Mouse (Mus musculus) embryo, embryonic 10 days (tissue): ENCODE results near the gene Ttll7.

Experiments
- DNase-seq: peaks from one replicate; pipeline ENCODE4 v3.0.0-alpha.2; 2015; ENCODE audit warnings: low spot score

The Ttll7 gene

DNA sequence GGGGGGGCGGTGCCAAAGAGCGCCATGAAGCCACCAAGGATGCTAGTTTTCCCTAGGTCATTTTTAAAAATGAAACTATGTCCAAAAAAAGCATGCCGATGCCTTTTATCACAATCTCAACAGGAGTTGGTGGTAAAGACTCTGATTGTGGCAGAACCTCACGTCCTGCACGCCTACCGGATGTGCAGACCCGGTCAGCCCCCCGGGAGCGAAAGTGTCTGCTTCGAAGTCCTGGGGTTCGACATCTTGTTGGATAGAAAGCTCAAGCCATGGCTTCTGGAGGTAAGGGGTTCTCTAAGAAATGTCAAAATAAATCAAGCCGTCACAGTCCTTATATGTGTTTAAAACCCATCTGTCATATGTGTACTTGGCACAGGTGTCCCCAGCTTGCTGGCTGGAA is 60.9 kb downstream of the Ttll7 start:
- no peak for DNase-seq

DNA sequence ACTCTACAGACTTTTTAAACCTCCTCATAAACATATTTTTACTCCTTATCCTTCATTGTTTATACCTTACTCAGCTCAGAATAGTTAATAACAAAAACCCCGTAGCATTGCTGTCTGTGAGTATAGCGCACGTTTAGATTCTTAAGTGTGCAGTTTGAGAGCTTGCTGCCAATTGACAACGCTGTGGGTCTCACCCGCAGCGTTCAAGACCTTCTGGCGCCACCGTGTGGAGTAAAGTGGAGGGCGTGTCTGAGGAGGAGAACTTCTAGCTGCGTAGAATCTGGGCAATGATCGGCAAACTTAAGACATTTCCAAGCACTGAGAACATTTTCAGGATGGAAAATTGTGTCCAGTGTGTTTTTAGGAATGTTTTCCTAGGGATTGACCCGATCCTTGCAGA is 62.6 kb downstream of the Ttll7 start:
- peak; percentile 90 for DNase-seq

DNA sequence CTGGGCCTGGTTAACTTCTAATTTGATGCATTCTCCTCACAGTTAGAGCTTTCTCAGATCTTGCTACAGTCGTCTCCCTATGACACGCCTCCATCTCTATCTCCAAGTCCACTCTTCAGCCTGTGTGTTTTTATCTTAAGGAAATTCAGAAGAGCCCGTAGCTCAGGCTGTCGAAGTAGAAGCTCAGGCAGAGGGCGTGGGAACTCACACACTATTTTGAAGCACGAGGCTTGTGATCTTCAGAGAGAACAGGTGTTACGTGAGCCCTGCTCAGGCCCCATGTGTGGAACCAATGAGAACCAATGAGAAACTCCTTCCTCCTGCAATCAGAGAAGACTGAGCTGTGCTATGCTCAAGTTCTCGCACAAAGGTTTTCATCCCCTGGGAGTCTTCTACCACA is 65.7 kb downstream of the Ttll7 start:
- DNase-seq, result no peak

DNA sequence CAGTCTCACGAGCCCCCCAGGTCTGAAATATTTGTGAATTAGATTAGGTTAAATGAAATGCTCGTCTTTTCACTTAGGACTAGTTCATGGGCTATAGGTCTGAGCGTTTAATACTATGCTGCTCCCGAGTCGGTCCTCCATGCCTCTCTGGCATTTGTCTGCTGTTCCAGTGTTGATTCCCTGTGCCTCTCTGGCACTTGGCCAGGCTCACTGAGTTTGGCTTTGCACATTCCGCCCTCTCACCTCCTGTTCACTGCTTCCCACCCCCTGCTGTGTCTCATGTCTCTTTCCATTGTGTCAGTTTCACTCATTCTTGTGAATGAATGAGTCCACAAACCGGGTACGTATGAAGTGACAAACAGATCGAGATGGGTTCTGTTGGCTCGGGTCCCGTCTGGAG is 66.2 kb downstream of the Ttll7 start:
- no peak for DNase-seq

DNA sequence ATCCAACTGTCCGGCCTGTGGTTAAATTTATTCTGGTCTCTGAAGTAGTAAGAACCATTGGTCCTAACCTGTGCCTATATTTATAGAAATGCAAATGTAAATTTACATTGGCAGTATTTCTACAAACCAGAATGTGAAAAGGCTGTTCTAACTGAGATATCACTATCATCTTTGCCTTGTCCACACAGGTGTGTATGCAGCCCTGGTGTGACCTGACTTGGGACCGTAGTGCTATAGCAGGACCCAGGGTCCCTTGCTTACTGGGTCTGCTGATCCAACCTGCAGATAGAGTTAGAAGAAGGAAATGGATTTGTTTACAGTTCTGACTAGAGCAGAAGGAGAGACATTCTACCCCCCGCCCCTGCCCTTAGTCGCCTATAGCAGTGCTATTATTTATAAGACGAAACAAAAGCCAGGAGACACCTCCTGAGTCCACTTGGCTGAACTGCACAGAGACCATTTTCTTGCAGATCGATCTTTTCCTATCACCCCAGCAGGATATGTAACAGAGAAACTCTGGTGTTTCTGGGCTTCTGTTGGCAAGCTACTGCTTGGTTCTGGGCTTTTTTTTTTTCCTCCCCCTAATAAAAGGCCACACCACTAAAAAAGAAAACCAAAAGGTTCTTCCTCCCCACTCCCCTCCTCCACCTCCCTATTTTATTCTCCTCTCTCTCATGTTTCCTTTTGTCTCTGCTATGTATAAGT is 75.3 kb downstream of the Ttll7 start:
- DNase-seq, result no peak

DNA sequence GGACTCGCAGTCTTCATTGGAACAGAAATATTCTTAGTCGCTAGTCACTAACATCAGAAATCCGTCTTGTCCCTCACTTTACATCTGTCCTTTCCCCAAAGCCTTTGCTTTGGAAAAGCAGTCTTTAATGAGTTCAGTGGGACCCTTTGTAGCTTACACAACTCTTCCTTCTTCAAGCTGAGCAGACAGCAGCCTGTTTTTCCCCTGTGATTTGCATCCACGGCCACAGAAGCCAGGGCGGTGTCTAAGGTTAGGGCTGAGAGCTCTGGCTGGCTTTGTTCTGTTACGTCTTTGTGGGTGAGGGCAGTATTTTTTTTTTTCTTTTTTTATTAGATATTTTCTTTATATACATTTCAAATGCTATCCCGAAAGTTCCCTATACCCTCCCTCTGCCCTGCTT is 76.0 kb downstream of the Ttll7 start:
- no peak for DNase-seq

DNA sequence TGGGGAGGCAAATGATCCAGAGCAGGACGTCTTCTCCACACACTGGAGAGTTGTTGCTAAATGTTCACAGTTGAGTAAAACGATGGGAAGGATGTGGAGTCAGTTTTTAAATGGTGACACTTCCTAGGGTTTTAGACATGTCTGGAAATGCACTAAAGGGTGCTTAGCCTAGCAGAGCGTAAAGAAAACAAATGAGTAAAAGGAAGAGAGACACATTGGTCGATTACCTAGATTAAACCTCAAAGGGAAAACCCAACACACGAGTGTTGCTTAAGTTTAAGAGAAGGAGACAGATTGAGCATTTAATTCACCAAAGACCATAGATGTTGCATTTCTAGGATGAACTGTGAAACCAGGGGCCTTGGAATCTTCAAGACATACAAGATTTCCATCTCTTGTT is 76.8 kb downstream of the Ttll7 start:
- no peak for DNase-seq

DNA sequence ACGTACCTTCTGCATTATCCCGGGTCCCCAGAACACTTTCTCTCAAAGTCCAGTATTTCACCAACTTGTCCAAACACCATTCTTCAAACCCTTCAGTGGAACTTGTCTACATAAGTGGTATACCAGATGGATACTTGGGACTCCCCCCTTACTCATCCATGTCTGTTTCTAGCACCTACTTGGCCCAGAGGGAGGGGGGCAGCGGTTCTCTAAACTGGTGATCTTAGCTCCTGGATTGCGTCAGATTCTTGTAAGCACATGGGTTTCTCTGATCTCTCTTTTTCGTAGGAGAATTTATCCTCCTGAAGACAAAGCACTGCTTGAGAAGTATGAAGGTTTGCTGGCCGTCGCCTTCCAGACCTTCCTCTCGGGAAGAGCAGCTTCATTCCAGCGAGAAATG is 79.0 kb downstream of the Ttll7 start:
- DNase-seq, result no peak

DNA sequence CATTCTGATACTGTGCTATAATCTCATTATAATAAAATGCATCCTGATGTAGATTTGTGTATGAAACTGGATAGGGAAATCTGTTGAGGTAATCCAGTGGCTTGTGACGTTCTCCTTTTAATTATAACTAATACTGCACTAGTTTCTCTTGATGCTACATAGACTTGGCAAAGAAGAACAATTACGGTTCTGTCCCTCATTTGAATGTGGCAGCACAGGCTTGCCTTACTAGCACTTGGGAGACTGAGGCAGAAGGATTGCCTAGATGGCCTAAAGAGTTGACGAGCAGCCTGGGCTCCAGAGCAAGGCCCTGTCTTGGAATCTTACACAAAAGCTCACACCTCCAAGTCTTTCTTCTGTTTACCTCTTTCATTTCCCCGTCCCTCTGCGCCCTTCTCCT is 80.3 kb downstream of the Ttll7 start:
- no peak for DNase-seq

DNA sequence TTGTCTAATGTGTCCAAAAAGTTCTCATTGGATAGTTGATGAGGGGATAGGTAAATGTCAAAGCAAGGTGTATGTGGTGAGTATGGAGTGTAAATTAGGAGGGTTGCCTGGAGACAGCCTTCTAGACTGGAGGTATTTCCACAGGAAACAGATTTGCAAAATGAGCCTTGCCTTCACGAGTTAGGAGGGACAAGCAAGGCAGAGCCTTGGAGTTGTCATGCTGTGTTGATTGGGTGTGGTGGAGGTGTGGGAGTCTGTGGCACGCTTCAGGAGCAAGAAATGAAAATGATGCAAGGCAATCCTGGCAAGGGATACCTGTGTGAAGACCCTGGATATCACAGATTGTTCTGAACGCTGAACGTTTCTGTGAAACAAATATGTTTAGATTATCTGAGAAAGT is 84.7 kb downstream of the Ttll7 start:
- DNase-seq, result no peak

DNA sequence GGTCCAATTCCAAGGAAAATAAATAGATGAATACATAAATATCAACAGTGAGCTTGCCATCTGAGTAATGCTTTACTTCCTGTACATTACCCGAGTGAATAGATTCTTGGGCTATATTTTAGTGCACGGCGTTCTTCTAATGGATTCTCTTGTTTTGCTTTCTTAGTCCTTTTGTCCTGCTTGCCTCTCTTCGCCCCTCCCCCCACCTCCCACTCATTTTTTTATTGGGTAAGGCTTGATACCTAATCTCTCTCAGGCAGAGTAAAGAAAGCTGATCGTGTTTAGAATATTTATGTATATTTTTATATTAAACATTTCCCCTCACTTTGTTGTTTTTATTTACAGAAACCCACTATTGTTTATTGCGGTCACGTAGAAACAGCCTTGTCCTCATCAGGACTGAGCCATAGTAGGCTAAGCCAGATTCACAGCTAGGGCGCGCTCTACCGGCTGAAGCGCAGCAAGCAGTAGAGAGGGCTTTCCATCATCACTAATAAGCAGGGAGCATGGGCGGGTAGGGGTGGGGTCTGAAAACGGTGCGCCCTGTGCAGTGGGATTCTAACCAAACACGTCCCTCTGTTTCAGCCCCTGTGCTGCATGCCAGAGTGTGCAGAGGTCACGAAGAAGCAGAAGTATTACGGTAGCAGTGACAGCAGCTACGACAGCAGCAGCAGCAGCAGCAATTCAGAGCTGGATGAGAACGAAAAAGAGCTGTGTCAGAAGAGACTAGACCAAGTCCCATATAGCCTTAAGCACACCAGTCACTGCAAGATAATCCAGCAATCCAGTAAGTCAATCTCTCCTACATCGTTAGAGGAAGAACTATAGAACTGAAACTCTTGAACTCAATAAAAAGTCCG is 87.5 kb downstream of the Ttll7 start:
- DNase-seq, result peak; percentile 80

DNA sequence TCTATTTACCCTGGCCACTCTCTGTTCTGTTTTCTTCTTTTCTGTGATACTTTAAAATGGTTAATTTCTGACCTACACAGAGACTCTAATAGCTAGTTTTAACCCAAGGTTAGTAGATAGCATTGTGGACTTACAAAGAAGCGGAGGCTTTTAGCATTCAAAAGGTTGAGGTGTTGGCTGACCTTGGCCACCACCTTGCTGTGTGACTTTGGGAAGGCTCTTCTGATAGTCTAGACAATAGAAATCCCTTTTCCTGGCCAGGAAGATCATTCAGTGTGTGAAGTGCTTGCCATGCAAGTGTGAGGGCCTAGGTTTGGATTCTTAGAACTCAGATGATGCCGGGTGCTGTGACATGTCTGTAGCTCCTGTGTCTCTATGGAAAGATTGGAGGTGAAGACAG is 90.9 kb downstream of the Ttll7 start:
- no peak for DNase-seq

DNA sequence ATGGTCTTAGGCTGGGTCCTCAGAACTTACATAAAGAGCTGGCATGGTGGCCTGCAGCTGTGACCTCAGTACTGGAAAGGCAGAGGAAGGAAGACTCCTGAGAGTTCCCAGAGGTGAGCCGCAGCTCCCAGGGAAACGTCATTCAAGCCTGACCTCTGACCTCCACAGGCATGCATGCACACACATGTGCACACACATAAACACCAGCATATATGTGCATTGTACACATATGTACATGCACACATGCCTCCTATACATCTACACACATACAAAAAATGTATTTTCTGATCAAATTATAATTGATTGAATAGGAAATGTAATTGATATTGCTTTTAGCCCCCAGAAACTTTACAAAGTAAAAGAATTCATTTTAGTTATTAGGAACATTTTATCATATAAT is 93.2 kb downstream of the Ttll7 start:
- no peak for DNase-seq

DNA sequence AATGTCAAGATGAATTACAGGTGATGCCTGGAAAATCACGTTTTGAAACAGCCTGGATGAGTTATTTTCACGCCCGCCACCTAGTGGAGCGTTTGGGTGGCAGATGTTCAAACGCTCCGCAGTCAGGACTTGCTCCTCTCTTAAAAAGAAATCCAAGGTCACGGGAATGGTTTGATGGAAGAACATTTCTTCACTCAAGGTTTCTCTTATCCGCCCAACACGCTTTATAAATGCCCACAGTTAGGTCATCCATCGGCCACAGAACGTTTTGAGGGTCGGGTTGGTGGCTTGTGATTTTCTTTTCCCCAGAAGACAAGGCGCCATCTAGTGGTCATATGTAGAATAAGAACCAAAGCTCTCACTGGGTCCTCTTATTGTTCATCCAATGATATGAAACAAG is 93.7 kb downstream of the Ttll7 start:
- DNase-seq, result peak; percentile 86

DNA sequence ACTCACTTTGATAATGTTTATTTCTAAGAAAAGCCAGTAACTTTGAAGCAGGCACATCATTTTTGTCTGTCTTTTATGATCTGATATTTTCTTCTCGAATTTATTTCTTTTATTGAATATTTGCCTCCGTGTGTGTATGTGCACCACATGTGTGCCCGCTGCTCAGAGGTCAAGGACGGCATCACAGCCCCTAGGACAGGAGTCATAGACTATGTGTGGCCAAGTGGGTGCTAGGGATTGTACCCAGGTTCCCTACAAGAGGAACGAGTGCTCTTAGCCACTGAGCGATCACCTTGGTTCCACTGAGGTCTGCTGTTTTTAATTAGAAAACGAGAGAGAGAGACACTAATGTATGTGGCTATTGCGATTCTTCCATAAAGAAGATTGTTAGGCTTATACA is 94.5 kb downstream of the Ttll7 start:
- DNase-seq, result no peak

DNA sequence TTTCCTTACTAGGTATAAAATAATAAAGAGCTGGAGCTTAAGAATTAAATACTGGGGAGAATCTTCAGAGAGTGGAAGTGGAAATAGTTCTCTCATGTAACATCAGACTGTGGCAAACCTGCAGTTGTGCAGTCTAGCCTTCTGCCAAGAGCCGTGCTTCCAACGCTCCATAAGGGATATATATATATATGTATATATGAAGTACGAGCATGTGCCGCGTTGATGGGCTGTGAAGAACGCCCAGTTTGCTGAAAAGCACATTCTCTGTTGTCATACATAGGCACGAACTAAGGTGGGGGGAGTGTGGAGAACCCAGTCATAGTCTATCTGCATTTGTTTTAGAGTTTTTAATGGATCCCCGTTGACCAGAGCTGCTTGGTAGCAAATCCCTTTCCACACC is 104.6 kb downstream of the Ttll7 start:
- DNase-seq, result no peak

DNA sequence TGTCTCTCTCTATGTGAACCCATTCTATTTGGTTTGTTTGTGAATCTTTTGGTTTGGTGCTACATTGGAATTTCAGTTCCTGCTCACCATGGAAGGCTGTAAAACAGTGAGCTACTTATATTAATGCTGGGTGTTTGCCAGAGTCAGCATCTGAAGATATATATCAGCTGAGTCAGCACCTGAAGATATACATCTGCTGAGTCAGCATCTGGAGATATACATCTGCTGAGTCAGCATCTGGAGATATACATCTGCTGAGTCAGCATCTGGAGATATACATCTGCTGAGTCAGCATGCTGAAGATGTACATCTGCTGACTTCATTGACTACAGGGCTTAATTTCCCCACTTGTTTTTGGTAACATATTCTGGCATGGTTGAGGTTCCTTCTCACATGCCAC is 110.7 kb downstream of the Ttll7 start:
- DNase-seq, result no peak

DNA sequence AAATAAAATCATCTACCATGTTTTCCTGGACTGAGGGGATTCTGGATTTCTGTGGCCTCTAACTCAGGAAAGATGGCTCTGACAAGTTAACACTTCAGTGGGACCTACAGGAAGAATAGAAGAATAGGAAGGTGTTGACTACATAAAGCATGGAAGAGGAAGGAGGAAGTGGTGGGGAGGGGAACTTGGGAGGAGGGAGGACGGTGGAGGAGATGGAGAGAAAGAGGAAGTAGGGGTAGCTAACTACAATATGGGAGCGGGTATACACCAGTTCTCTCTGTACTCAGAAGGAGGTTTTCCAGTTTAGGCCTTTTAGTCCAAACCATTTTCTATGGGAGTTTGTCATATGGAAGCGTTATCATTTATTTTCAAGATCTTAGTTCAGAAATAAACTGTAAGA is 112.2 kb downstream of the Ttll7 start:
- DNase-seq, result no peak

DNA sequence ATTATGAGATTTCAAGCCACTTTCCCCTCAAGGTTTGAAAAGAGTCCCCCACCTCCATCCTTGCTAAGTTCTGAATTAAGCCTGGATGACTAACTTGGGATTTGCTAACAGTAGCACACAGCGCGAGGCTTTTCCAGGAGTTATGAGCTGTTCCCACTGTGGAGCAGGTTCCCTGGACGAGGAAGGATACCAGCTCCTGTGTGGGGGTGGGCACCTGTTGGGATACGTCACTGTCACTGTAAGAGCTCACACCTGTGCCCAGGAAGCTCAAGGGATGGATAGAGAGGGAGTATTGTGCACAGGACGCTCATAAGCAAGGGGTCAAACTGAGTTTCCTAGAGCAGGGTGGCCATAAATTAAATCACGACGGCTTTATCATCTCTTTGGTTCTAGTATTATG is 115.1 kb downstream of the Ttll7 start:
- no peak for DNase-seq

DNA sequence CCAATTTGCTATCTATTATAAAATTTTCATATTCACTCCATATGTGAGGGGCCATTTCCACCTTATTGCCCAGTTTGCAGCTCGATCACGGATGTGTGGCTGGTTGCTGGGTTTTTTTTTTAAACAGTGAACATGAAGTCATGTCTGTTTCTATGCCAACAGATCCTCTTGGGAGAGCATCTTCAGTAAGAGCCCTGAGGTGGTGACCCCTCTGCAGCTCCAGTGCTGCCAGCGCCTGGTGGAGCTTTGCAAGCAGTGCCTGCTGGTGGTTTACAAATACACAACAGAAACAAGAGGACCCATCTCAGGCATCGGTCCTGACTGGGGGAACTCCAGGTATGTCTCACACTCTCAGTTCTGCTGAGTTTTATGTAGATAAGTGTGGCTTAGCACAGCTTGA is 115.7 kb downstream of the Ttll7 start:
- no peak for DNase-seq

DNA sequence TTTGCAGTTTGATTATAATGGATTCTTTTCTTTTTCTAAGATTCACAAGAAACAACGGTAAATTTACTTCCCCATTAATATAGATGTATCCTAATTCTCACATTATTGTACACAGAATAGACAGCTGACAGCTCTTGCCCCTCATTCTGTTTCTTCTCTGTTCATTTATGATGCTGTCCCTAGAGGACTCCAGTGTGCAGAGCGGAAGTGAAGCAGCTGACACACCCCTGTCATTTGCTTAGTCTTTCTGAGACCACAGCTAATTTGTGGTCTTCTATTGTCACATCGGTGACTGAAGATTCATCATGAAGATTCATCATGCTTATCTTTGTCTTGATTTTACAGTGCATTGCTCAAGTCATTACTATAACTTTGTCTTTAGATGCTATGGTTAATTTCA is 126.1 kb downstream of the Ttll7 start:
- DNase-seq, result no peak

DNA sequence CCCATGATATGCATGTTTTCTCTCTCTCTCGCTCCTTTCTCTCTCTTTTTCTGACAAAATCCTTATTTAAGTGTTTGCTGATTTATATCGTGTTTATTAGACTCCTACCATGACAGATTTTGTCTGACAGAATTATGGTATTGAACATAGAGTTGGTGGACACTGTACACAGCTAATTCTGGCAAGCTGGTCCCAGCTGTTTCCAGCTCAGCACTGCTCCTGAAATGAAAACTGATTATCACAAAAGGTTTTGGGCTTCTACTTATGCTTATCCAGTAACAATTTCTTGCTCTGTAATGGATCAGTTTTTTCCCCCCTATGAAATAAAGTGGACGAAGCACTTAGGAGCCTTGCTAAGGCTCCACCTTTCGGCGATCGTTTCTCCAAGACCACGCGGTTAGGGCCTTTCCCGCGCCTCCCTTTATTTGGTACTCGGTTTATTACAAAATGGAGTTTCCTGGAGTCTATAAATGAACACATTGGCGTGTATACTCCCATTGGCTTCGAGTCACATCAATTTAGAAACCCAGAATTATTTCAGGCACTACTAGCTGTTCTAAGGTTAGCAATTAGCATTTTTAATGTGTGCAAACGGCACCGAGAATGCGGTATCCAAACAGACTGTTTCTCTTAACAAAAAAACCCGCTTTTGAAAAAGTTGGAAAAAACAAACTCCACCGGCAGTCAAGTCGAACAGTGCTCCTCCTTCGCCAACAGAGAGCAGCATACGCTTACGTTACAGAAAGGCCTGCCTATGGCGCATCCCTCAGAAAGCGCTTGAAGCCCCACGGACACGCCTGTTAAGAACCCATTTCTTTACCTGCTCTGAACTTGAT is 141.9 kb downstream of the Ttll7 start:
- peak; percentile 86 for DNase-seq
